Mouse (Mus musculus) hindbrain, embryonic 10.5 days (tissue): ENCODE data around the gene H2afv. TPM values are rescaled to one million over a fixed set of nuclear protein-coding genes. Genes with fewer than 3 reads are reported as not detected.
"Not testable (repeated sequence)": the region's sequence is repeated elsewhere in the genome, so short reads cannot be mapped to it uniquely, and the experiment has no call there.

Experiments
- DNase-seq: peaks from one replicate; pipeline ENCODE4 v3.0.0-alpha.2; 2017; ENCODE audit warnings: low spot score
- H3K27ac ChIP-seq: fragments of 300-500 bp; sonication (generic); 2 replicates; pipeline ENCODE4 v1.5.1; 2016; ENCODE audit warnings: mild to moderate bottlenecking, moderate library complexity
- H3K27me3 ChIP-seq: fragments of 300-500 bp; sonication (generic); 2 replicates; pipeline ENCODE4 v1.6.1; 2016; ENCODE audit warnings: mild to moderate bottlenecking; ENCODE audit not compliant: poor library complexity, insufficient read depth, severe bottlenecking
- H3K36me3 ChIP-seq: fragments of 300-500 bp; sonication (generic); 2 replicates; pipeline ENCODE4 v1.6.1; 2016; ENCODE audit warnings: mild to moderate bottlenecking, moderate library complexity
- H3K4me1 ChIP-seq: fragments of 300-500 bp; sonication (generic); replicated peaks from 2 replicates; pipeline ENCODE4 v1.6.1; 2016; ENCODE audit warnings: mild to moderate bottlenecking
- H3K4me3 ChIP-seq: fragments of 300-500 bp; sonication (generic); 2 replicates; pipeline ENCODE4 v1.5.1; 2016; ENCODE audit warnings: mild to moderate bottlenecking, moderate library complexity
- H3K9me3 ChIP-seq: fragments of 300-500 bp; sonication (generic); 2 replicates; pipeline ENCODE4 v1.6.1; 2016; ENCODE audit warnings: mild to moderate bottlenecking, moderate library complexity
- WGBS: fragments of 180-500 bp; shearing (Covaris S2); methylation state at CpG from one replicate; pipeline ENCODE4 v1.1.7; 2016; 5-methylcytosine and 5-hydroxymethylcytosine counted together
- polyA plus RNA-seq: library from polyadenylated mRNA; unstranded; fragments of >200 nt; fragmentation: Nextera tagmentation; extraction: Ambion mirVana; gene quantifications from 2 replicates; pipeline ENCODE4 v1.2.1, GENCODE M21; 2016

H2afv gene
- polyA plus RNA-seq, 1 experiment from 2014 or later = 962 TPM

GRCm38 (mm10) chr11:6447493-6447892 is 3.2 kb upstream of the H2afv start:
- WGBS = 91% methylated on average over 4 of the region's 4 CpGs
- H3K27ac ChIP-seq = no peak overlapping the region
- H3K9me3 ChIP-seq = no peaks in the 10 kb centered on the region
- no peak for DNase-seq
- no peaks in the 10 kb centered on the region for H3K36me3 ChIP-seq
- H3K4me1 ChIP-seq = peaks cover 9% of the 10 kb centered on the region
- H3K27me3 ChIP-seq = no peaks in the 10 kb centered on the region
- no peak overlapping the region for H3K4me3 ChIP-seq

GRCm38 (mm10) chr11:6445951-6446350 is 1.7 kb upstream of the H2afv start:
- peaks cover 11% of the 10 kb centered on the region for H3K36me3 ChIP-seq
- H3K27me3 ChIP-seq = no peaks in the 10 kb centered on the region
- no peak overlapping the region for H3K4me3 ChIP-seq
- WGBS = 91% methylated on average over 7 of the region's 7 CpGs
- no peak overlapping the region for H3K27ac ChIP-seq
- no peak for DNase-seq
- H3K9me3 ChIP-seq = no peaks in the 10 kb centered on the region
- H3K4me1 ChIP-seq = peaks cover 10% of the 10 kb centered on the region

- Histone ChIP-seq H3K27ac (peak overlapping the region; percentile 99), H3K36me3 (peaks cover 15% of the 10 kb centered on the region), H3K4me1 (peaks cover 10% of the 10 kb centered on the region), H3K27me3 (no peaks in the 10 kb centered on the region), H3K4me3 (no peak overlapping the region), H3K9me3 (no peaks in the 10 kb centered on the region)
- WGBS = 81% methylated on average over 4 of the region's 4 CpGs
- no peak for DNase-seq
These were observed 1.2 kb upstream of the H2afv start for GRCm38 (mm10) chr11:6445441-6445840.

GRCm38 (mm10) chr11:6443727-6444076 is 541 bp downstream of the H2afv start:
- under 1% methylated on average over 10 of the region's 10 CpGs for WGBS
- peak overlapping the region; percentile 99 for H3K27ac ChIP-seq

GRCm38 (mm10) chr11:6443102-6443501 is 1.1 kb downstream of the H2afv start:
- Histone ChIP-seq H3K4me3 (peak overlapping the region; percentile 85), H3K36me3 (peaks cover 36% of the 10 kb centered on the region), H3K27me3 (no peaks in the 10 kb centered on the region), H3K4me1 (peaks cover 10% of the 10 kb centered on the region), H3K27ac (peak overlapping the region; percentile 99), H3K9me3 (no peaks in the 10 kb centered on the region)
- DNase-seq = no peak
- 69% methylated on average over 4 of the region's 4 CpGs for WGBS

More at GRCm38 (mm10) chr11:6443727-6444076, 541 bp downstream of the H2afv start:
- Histone ChIP-seq H3K36me3 (peaks cover 30% of the 10 kb centered on the region), H3K4me1 (peaks cover 10% of the 10 kb centered on the region), H3K9me3 (no peaks in the 10 kb centered on the region), H3K27me3 (no peaks in the 10 kb centered on the region), H3K4me3 (peak overlapping the region; percentile 85)
- DNase-seq = no peak

GRCm38 (mm10) chr11:6442566-6442965 is 1.7 kb downstream of the H2afv start:
- WGBS = 96% methylated on average over 4 of the region's 4 CpGs

GRCm38 (mm10) chr11:6440171-6440570 is 4.1 kb downstream of the H2afv start:
- no peak overlapping the region for H3K4me3 ChIP-seq
- peaks cover 65% of the 10 kb centered on the region for H3K36me3 ChIP-seq
- no peak for DNase-seq
- H3K27ac ChIP-seq = no peak overlapping the region
- WGBS = 94% methylated on average over 4 of the region's 4 CpGs
- H3K4me1 ChIP-seq = peaks cover 10% of the 10 kb centered on the region
- H3K9me3 ChIP-seq = no peaks in the 10 kb centered on the region
- H3K27me3 ChIP-seq = no peaks in the 10 kb centered on the region

More at GRCm38 (mm10) chr11:6442566-6442965, 1.7 kb downstream of the H2afv start:
- no peaks in the 10 kb centered on the region for H3K9me3 ChIP-seq
- H3K36me3 ChIP-seq = peaks cover 41% of the 10 kb centered on the region
- no peak for DNase-seq
- H3K4me3 ChIP-seq = no peak overlapping the region
- peaks cover 10% of the 10 kb centered on the region for H3K4me1 ChIP-seq
- H3K27ac ChIP-seq = no peak overlapping the region
- no peaks in the 10 kb centered on the region for H3K27me3 ChIP-seq

- no peak for DNase-seq
- 93% methylated on average over 2 of the region's 2 CpGs for WGBS
- Histone ChIP-seq H3K27me3 (no peaks in the 10 kb centered on the region), H3K9me3 (no peaks in the 10 kb centered on the region), H3K36me3 (peaks cover 90% of the 10 kb centered on the region), H3K27ac (no peak overlapping the region), H3K4me1 (peaks cover 3% of the 10 kb centered on the region; the same call in 1 of the 2 replicates), H3K4me3 (no peak overlapping the region)
These were observed 6.6 kb downstream of the H2afv start for GRCm38 (mm10) chr11:6437667-6438066.

GRCm38 (mm10) chr11:6436442-6436841 is 7.8 kb downstream of the H2afv start:
- Histone ChIP-seq H3K27me3 (no peaks in the 10 kb centered on the region), H3K36me3 (peaks cover 96% of the 10 kb centered on the region), H3K9me3 (no peaks in the 10 kb centered on the region), H3K4me1 (no peaks in the 10 kb centered on the region), H3K4me3 (no peak overlapping the region), H3K27ac (no peak overlapping the region)
- whole genome bisulfite sequencing = 68% methylated on average over 8 of the region's 8 CpGs
- peak; percentile 42 for DNase-seq

GRCm38 (mm10) chr11:6430186-6430585 is 14.1 kb downstream of the H2afv start:
- 93% methylated on average over 7 of the region's 7 CpGs for WGBS
- H3K27ac ChIP-seq = no peak overlapping the region

GRCm38 (mm10) chr11:6420722-6421350 is 23.4 kb downstream of the H2afv start:
- Histone ChIP-seq H3K4me3 (no peak overlapping the region), H3K36me3 (peaks cover 88% of the 10 kb centered on the region), H3K4me1 (peaks cover 17% of the 10 kb centered on the region), H3K9me3 (no peaks in the 10 kb centered on the region), H3K27me3 (no peaks in the 10 kb centered on the region), H3K27ac (no peak overlapping the region)
- DNase-seq = no peak
- WGBS = 76% methylated on average over 2 of the region's 2 CpGs

More at GRCm38 (mm10) chr11:6430186-6430585, 14.1 kb downstream of the H2afv start:
- no peak overlapping the region for H3K4me3 ChIP-seq
- no peaks in the 10 kb centered on the region for H3K9me3 ChIP-seq
- DNase-seq = no peak
- H3K4me1 ChIP-seq = no peaks in the 10 kb centered on the region
- no peaks in the 10 kb centered on the region for H3K27me3 ChIP-seq
- peaks cover 98% of the 10 kb centered on the region for H3K36me3 ChIP-seq

GRCm38 (mm10) chr11:6420283-6420703 is 23.9 kb downstream of the H2afv start:
- Histone ChIP-seq H3K27ac (no peak overlapping the region), H3K27me3 (no peaks in the 10 kb centered on the region), H3K4me1 (peaks cover 19% of the 10 kb centered on the region), H3K9me3 (no peaks in the 10 kb centered on the region), H3K4me3 (no peak overlapping the region), H3K36me3 (peaks cover 85% of the 10 kb centered on the region)
- no peak for DNase-seq
- 30% methylated on average over 1 of the region's 1 CpGs for WGBS

GRCm38 (mm10) chr11:6419156-6419555 is 25.1 kb downstream of the H2afv start:
- not testable (repeated sequence) for H3K4me3 ChIP-seq, H3K27ac ChIP-seq, DNase-seq, H3K27me3 ChIP-seq, H3K9me3 ChIP-seq
- 74% methylated on average over 4 of the region's 4 CpGs for whole genome bisulfite sequencing
- H3K36me3 ChIP-seq = peaks cover 75% of the 10 kb centered on the region
- H3K4me1 ChIP-seq = peaks cover 29% of the 10 kb centered on the region
